Mouse (Mus musculus) left cerebral cortex, postnatal 10 days (tissue): ENCODE measurements at regions not wholly inside any gene's neighbourhood (a gene's known extent, or its start where the extent isn't known, plus 50 kb on each side); places are given as distances from the start of the nearest gene placed in this dataset.

Experiments used
- DNase-seq, 2 experiments: peaks; one replicate each; pipeline ENCODE4 v3.0.0; 2021 to 2022; ENCODE audit warnings: low spot score in 2 of 2, mixed read lengths in 1 of 2; ENCODE audit errors: extremely low spot score in 1 of 2
- intact Hi-C: fragments of 180-260 bp; cut with DNase I; formaldehyde crosslinking; loops from one replicate; pipeline ENCODE4 v1.15.1; 2025

- no peak for DNase-seq
- intact Hi-C loops = no loop called here
These were observed 597.5 kb downstream of the Insc start for GRCm38 (mm10) chr7:115341007-115341406.

DNA sequence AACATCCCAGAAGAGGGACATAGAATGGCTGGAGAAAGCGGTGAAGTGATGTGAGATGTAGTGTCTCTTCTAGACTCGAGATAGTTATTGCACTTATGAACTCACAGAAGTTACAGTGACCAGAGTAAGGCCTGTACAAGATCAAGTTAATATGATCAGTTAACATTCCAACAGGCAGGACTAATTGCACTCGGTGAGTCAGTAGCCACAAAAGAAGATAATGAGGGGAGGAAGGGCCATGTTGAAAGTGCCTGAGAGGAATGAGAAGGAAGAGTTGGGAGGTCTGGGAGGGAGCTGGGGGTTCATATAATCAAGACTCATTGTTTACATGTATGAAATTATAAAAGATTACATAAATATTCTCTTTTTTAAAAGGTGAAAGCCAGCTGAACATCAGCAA lies 602.3 kb downstream of the Insc start:
- intact Hi-C loops = no loop called here
- no peak for DNase-seq

DNA sequence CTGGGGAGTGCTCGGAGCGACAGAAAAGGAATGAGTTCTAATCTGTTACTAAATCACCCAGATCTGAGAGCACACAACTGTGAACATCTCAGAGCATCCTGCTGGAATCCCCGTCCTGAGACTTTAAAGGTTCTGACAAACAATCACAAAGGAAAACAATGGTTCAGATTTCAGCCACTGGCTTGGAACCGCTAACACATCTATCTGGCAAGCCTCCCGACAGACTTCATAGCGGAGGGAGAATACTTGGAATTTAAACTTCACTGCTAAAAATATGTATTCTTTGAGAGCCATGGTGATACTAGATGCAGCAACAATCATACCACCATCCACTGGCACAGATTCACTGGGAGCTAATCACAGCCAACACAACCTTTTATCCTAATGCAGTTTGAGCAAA lies 615.2 kb downstream of the Insc start:
- intact Hi-C loops = no loop called here
- no peak for DNase-seq

DNA sequence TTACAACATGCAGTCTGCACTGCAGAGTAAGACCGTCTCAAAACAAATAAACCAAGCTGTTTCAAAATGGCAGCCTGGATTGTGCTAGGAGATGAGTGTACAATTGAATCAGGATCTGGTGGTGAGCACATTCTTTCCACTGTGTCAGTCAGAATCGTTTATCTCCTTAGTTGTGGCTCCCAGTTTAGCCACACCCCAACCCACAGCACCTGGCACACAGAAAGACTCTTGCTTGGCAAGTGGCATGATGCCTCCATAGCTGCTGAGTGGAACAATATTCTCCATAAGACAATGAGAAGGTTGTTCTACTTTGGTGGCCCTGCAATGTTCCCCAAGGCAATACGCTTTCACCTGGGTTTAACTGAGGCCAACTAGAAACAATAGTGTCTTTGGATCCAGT lies 616.6 kb downstream of the Insc start:
- intact Hi-C loops = no loop called here
- DNase-seq = no peak

DNA sequence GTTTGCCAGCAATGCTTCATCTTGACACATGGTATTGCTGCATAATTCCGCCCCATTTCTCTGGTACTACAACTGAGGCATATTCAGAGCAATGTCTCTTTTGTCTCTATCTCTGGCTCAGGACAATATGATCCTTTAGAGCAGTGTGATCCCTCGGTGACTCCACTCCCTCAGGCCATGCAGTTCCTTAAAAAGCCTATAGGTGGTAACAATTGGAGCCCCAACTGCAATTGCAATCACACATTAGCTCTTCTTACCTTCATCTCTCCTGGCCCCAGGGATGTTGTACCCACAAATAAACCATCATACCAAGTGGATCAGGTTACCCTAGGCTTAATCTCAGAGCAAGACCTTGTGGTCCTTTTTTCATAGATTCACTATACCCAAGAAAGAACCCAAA lies 618.6 kb downstream of the Insc start:
- intact Hi-C loops = no loop called here
- no peak for DNase-seq

- intact Hi-C loops = loop anchor here (5.0 kb wide), 1 partner anchor 670 kb away; the partner anchor contains the start of genes 1110004F10Rik and Sox6
These were observed 623.4 kb downstream of the Insc start for GRCm38 (mm10) chr7:115366910-115367309.

DNA sequence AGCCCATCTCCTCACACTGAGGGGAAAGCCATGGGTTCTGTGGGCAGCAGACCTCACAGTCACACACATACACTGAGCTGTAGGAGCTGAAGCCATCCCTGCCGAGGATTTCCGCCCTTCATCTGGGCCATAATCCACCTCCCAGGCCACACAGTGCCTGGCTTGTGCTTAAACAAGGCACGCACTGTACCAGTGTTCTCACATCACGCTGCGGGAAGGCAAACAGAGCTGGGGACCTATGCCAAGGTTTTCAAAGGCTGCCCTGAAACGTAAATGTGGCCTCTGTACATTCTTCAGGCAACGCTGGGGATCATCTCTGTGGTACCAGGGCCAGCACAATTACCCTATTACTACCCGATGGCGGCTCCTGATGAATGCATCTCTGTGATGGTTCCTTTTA lies 627.6 kb downstream of the Insc start:
- intact Hi-C loops = no loop called here
- peak; percentile 19 to 29 for DNase-seq

More at GRCm38 (mm10) chr7:115366910-115367309, 623.4 kb downstream of the Insc start:
- peak; percentile 23 to 62 for DNase-seq

DNA sequence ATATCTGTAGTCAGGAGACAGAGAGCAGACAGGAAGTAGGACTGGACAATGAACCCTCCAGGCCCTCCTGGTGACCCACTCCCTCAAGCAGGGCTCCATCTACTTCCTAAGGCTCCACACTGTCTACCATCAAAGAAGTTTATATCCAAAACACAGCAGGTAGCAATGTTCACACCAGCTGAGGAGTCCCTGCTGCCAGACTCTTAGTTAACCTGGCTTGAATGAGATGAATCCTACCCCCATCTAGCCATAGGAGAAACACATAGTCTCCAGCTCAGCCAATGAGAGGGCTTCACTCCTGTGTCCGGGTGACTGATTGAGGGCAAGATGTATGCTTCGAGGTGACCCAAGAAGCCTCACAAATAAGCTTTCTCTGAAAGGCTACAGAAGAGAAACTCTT lies 629.4 kb downstream of the Insc start:
- intact Hi-C loops = no loop called here
- DNase-seq = no peak

GRCm38 (mm10) chr7:115373781-115374533 lies 630.5 kb downstream of the Insc start:
- intact Hi-C loops = no loop called here
- DNase-seq = no peak

DNA sequence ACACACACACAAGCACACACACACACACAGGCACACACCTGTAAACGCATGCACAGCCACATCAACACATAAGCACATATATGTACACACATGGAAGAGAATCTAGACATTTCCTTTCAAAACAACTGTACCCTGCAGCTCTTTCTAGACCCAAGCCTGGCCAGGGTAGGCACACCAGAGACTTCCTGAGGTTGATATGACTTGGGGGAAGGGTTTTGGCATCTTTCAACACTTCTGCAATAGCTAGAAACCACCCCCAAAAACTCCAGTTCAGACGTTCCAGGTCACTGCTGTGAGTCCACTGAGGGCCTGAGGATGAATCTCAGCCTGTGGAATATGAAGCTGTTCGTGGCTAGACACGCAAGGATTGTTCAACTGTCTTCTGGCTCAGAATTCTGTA lies 632.6 kb downstream of the Insc start:
- no peak for DNase-seq
- intact Hi-C loops = no loop called here

- no peak for DNase-seq
- intact Hi-C loops = no loop called here
These were observed 635.3 kb downstream of the Insc start for GRCm38 (mm10) chr7:115378836-115379235.

GRCm38 (mm10) chr7:115379600-115379999 lies 636.1 kb downstream of the Insc start:
- DNase-seq = no peak
- intact Hi-C loops = no loop called here

- DNase-seq = no peak
- intact Hi-C loops = no loop called here
These were observed 637.6 kb downstream of the Insc start for GRCm38 (mm10) chr7:115380989-115381610.

GRCm38 (mm10) chr7:115382876-115383275 lies 639.4 kb downstream of the Insc start:
- intact Hi-C loops = no loop called here

GRCm38 (mm10) chr7:115388874-115389273 lies 645.4 kb downstream of the Insc start:
- intact Hi-C loops = no loop called here
- DNase-seq = peak in 1 of 2 experiments; percentile 20

More at GRCm38 (mm10) chr7:115382876-115383275, 639.4 kb downstream of the Insc start:
- DNase-seq = peak in 1 of 2 experiments; percentile 20

DNA sequence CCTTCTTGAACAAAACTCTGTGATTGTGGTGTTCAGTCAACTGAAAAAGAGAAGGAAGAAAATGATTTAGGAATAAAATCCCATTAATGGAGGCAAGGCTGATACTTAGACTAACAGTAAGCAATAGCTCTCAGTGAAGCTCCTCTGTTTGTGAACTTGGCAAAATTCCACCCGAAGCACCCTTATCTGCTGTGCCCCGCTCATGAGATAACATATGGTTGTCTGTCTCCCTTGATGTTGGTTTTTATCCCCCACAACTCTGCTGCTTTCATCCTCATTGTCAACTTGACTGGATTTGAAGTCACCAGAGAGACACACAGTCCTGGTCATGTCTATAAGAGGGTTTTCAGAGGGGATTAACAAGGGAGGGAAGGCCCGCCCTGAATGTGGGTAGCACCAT lies 646.1 kb downstream of the Sox6 start:
- intact Hi-C loops = no loop called here
- no peak for DNase-seq

DNA sequence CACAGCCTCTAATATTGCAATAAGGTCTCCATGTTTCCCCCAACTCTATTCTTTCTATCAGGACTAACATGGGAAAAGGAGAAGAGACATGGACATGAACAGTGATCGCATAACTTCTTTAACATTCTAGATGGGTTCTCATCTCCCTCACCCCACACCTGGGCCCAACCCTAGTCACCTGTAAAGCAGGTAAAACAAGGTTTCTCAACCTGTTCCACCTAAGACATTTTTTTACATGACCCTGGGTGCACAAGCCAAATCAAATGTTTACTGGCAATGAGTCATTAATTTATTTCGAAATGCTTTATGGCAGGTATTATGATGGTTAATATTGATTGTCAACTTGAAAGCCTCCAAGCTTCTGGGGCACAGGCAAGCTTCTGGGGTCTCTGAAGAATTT lies 640.4 kb downstream of the Sox6 start:
- intact Hi-C loops = no loop called here
- no peak for DNase-seq

DNA sequence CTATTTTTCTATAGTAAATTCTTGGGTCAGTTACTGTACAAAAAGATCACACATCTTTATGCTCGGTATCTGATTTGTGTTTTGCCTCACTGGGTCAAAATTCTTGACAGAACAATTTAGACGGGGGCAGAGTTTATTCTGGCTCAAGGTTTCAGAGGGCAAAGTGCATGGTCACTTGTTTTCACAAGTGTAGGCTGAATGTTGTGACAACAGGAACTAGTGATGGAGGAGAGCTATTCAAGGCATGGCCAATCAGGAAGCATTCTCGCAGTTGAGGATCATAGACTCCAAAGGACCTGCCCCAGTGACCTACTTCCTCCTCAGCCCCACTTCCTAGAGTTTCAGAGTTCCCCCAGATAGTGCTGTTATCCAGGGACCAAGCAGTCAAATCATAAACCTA lies 639.1 kb downstream of the Sox6 start:
- DNase-seq = no peak
- intact Hi-C loops = no loop called here

GRCm38 (mm10) chr7:115407889-115408288 lies 630.7 kb downstream of the Sox6 start:
- DNase-seq = no peak
- intact Hi-C loops = no loop called here

DNA sequence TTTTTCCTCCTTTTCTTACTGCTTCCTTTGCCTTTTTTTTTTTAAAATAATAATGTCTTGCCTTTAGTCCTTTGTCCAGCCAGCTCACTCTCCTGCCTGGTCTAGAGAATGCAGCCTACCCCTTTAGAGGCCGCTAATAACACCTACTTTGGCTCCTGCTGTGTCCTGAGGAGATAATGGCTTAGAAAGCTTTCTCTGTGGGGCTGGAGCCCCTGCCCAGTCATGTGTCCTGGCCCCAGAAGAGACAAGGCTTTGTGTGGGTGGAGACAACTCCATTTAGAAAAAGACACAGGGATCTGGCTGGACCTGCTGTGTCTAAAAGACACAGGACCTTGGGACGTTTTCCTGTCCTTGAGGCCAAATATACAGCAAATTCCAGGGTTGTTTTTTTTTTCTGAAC lies 629.7 kb downstream of the Sox6 start:
- intact Hi-C loops = no loop called here
- no peak for DNase-seq
